Mouse (Mus musculus) hindbrain, embryonic 15.5 days (tissue): ENCODE results near the gene Chaf1a. TPM values are rescaled to one million over a fixed set of nuclear protein-coding genes. Genes with fewer than 3 reads are reported as not detected.
"Not testable (repeated sequence)": the region's sequence is repeated elsewhere in the genome, so short reads cannot be mapped to it uniquely, and the experiment has no call there.

Experiments used
- ATAC-seq: fragments of 200-750 bp; cut with Nextera tagmentation; 2 replicates; pipeline ENCODE4 v1.8.0; 2017; ENCODE audit warnings: low read depth, moderate number of reproducible peaks, moderate TSS enrichment; ENCODE audit not compliant: low FRiP score
- H3K27ac ChIP-seq: fragments of 300-500 bp; sonication (generic); replicated peaks from 2 replicates; pipeline ENCODE4 v1.5.1; 2015; ENCODE audit warnings: mild to moderate bottlenecking, inconsistent platforms
- H3K27me3 ChIP-seq: fragments of 300-500 bp; sonication (generic); 2 replicates; pipeline ENCODE4 v1.6.1; 2015; ENCODE audit warnings: control low read depth, inconsistent platforms
- H3K36me3 ChIP-seq: fragments of 300-500 bp; sonication (generic); 2 replicates; pipeline ENCODE4 v1.6.1; 2015; ENCODE audit warnings: control low read depth, inconsistent platforms
- H3K4me1 ChIP-seq: fragments of 300-500 bp; sonication (generic); replicated peaks from 2 replicates; pipeline ENCODE4 v1.6.1; 2015; ENCODE audit warnings: control low read depth, inconsistent platforms
- H3K4me2 ChIP-seq: fragments of 300-500 bp; sonication (generic); 2 replicates; pipeline ENCODE4 v1.6.1; 2015; ENCODE audit warnings: moderate library complexity, mild to moderate bottlenecking, inconsistent platforms
- H3K4me3 ChIP-seq: fragments of 300-500 bp; sonication (generic); 2 replicates; pipeline ENCODE4 v1.5.1; 2015; ENCODE audit warnings: mild to moderate bottlenecking, inconsistent platforms
- H3K9ac ChIP-seq: fragments of 300-500 bp; sonication (generic); 2 replicates; pipeline ENCODE4 v1.6.1; 2015; ENCODE audit warnings: inconsistent platforms
- H3K9me3 ChIP-seq: fragments of 300-500 bp; sonication (generic); 2 replicates; pipeline ENCODE4 v1.6.1; 2016; ENCODE audit warnings: control low read depth, inconsistent platforms
- WGBS: fragments of 180-500 bp; shearing (Covaris S2); methylation state at CpG from one replicate; pipeline ENCODE4 v1.1.7; 2015; 5-methylcytosine and 5-hydroxymethylcytosine counted together
- polyA plus RNA-seq: library from polyadenylated mRNA; unstranded; fragments of >200 nt; fragmentation: Nextera tagmentation; extraction: Ambion mirVana; gene quantifications from 2 replicates; pipeline ENCODE4 v1.2.1, GENCODE M21; 2015

Chaf1a gene
- polyA plus RNA-seq, 1 experiment from 2014 or later = 7.6 TPM

- Histone ChIP-seq H3K27ac (no peak overlapping the region), H3K9ac (no peak overlapping the region), H3K9me3 (no peaks in the 10 kb centered on the region), H3K4me3 (no peak overlapping the region), H3K4me2 (no peak overlapping the region), H3K4me1 (no peaks in the 10 kb centered on the region), H3K27me3 (no peaks in the 10 kb centered on the region), H3K36me3 (no peaks in the 10 kb centered on the region)
- ATAC-seq = no peak
Measured at GRCm38 (mm10) chr17:56054938-56055337, 14.7 kb downstream of the Chaf1a start.

GRCm38 (mm10) chr17:56055945-56056678, 15.9 kb downstream of the Chaf1a start:
- ATAC-seq = no peak
- H3K27ac ChIP-seq = no peak overlapping the region; the same call in 1 of the 2 replicates

DNA sequence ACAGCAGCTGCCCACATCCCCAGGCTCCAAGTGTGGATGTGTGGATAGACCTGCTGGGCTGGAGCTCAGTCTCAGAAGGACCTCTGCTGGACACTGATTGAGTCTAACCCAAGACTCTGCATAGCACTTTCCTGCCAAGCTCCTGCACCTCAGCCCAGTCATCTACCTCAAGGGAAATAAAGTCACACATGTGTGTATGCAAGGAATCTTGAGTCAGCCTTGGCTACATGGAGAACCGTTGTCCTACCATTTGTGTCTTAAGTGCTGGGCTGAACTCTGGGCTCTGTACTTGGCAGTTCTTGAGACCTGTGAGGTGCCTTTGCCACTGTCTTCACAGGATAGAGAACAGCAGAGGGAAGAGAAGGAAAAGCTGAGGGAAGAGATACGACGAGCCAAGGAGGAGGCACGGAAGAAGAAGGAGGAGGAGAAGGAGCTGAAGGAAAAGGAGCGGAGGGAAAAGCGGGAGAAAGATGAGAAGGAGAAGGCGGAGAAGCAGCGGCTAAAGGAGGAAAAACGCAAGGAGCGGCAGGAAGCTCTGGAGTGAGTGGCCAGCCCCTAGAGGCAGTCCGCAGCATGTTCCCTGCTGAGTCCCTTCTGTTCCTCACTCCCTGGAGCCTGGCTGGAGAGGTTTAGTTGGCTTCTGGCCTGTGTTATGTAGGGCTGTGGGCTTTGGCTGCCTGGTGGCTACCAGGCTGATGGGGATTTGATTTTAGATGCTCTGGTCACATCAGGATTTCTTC, 17.3 kb downstream of the Chaf1a start:
- Histone ChIP-seq H3K9me3 (no peaks in the 10 kb centered on the region), H3K36me3 (0 out of 2 replicates have a peak, but pooled peaks cover 5% of the 10 kb centered on the region), H3K4me1 (no peaks in the 10 kb centered on the region), H3K27ac (no peak overlapping the region), H3K4me2 (no peak overlapping the region), H3K27me3 (no peaks in the 10 kb centered on the region), H3K4me3 (no peak overlapping the region), H3K9ac (no peak overlapping the region)
- ATAC-seq = no peak
- WGBS = 83% methylated on average over 11 of the region's 11 CpGs

More at GRCm38 (mm10) chr17:56055945-56056678, 15.9 kb downstream of the Chaf1a start:
- H3K27me3 ChIP-seq = no peaks in the 10 kb centered on the region
- WGBS = 63% methylated on average over 4 of the region's 4 CpGs
- H3K4me3 ChIP-seq = no peak overlapping the region
- H3K4me2 ChIP-seq = no peak overlapping the region
- no peak overlapping the region for H3K9ac ChIP-seq
- no peaks in the 10 kb centered on the region for H3K9me3 ChIP-seq
- no peaks in the 10 kb centered on the region for H3K4me1 ChIP-seq
- 0 out of 2 replicates have a peak, but pooled peaks cover 4% of the 10 kb centered on the region for H3K36me3 ChIP-seq

GRCm38 (mm10) chr17:56062081-56062480, 21.8 kb downstream of the Chaf1a start:
- Histone ChIP-seq H3K27me3 (no peaks in the 10 kb centered on the region), H3K4me3 (no peak overlapping the region), H3K9me3 (no peaks in the 10 kb centered on the region), H3K9ac (no peak overlapping the region), H3K36me3 (peaks cover 19% of the 10 kb centered on the region), H3K27ac (no peak overlapping the region), H3K4me2 (no peak overlapping the region), H3K4me1 (no peaks in the 10 kb centered on the region)
- 97% methylated on average over 7 of the region's 7 CpGs for WGBS
- ATAC-seq = no peak

DNA sequence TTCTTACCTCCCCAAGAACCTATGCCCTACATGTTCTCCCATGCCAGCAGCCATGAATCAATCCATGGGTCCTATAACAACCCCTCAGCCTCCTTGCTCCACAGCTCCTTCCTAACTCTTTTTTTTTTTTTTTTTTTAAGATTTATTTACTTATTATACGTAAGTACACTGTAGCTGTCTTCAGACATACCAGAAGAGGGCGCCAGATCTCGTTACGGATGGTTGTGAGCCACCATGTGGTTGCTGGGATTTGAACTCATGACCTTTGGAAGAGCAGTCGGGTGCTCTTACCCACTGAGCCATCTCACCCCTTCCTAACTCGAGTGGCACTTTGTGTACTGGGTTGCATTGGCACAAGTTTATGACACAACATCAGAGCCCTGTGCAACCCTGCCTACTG, 25.5 kb downstream of the Chaf1a start:
- H3K4me1 ChIP-seq, H3K4me3 ChIP-seq, ATAC-seq, H3K27ac ChIP-seq, H3K9ac ChIP-seq, H3K9me3 ChIP-seq, H3K27me3 ChIP-seq, H3K4me2 ChIP-seq: not testable (repeated sequence)
- peaks cover 52% of the 10 kb centered on the region for H3K36me3 ChIP-seq
- whole genome bisulfite sequencing = 81% methylated on average over 6 of the region's 6 CpGs

DNA sequence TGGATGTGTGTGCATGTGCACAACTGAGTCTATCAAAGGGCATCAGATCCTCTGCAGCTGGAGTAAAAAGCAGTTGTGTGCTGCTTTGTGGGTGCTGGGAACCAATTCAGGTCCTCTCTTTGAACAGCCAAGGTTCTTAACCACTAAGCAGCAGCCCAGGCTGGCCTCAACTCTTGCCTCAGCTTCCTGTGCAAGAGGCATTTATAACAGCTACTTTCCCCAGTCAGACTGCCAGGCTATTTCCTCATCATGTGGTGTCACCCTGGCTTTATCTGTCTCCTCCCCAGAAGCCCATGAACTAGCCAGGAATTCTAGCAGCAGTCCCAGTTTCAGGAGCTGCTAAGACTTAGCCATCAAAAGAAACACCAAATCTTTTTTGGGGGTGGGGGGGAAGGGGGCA, 26.2 kb downstream of the Chaf1a start:
- Histone ChIP-seq H3K9me3 (no peaks in the 10 kb centered on the region), H3K36me3 (peaks cover 59% of the 10 kb centered on the region), H3K9ac (no peak overlapping the region), H3K27ac (no peak overlapping the region), H3K4me2 (no peak overlapping the region), H3K4me3 (no peak overlapping the region), H3K27me3 (no peaks in the 10 kb centered on the region), H3K4me1 (no peaks in the 10 kb centered on the region)
- ATAC-seq = no peak

DNA sequence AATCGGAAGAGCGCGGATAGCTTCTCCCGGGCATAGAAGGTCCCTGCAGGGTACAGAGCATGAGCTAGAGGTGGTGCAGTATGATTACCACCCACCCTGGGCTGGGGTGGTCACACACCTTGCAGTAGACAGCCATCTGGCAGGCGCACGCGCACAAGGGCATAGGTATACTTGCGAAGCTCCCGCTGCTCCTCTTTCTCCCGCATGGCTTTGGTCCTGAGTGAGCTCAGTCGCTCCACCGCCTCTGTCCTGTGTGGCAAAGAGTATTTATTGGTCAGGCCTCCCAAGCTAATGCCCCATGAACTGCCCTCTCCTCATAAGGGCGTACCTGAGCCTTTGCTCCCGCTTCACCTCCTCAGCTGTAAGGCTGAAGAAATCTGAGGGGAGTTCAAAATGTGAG, 28.8 kb downstream of the Chaf1a start:
- Histone ChIP-seq H3K27me3 (no peaks in the 10 kb centered on the region), H3K4me1 (peaks cover 7% of the 10 kb centered on the region), H3K36me3 (peaks cover 73% of the 10 kb centered on the region), H3K4me3 (no peak overlapping the region), H3K4me2 (no peak overlapping the region), H3K9ac (no peak overlapping the region), H3K27ac (no peak overlapping the region), H3K9me3 (no peaks in the 10 kb centered on the region)
- ATAC-seq = no peak; the same call in 1 of the 2 replicates
- 98% methylated on average over 14 of the region's 14 CpGs for WGBS

- no peaks in the 10 kb centered on the region for H3K27me3 ChIP-seq
- H3K4me2 ChIP-seq = no peak overlapping the region
- peaks cover 17% of the 10 kb centered on the region for H3K4me1 ChIP-seq
- no peak for ATAC-seq
- H3K36me3 ChIP-seq = peaks cover 71% of the 10 kb centered on the region
- H3K4me3 ChIP-seq = no peak overlapping the region
- no peak overlapping the region for H3K27ac ChIP-seq
- no peaks in the 10 kb centered on the region for H3K9me3 ChIP-seq
- no peak overlapping the region for H3K9ac ChIP-seq
Measured at GRCm38 (mm10) chr17:56071126-56071525, 30.9 kb downstream of the Chaf1a start.

DNA sequence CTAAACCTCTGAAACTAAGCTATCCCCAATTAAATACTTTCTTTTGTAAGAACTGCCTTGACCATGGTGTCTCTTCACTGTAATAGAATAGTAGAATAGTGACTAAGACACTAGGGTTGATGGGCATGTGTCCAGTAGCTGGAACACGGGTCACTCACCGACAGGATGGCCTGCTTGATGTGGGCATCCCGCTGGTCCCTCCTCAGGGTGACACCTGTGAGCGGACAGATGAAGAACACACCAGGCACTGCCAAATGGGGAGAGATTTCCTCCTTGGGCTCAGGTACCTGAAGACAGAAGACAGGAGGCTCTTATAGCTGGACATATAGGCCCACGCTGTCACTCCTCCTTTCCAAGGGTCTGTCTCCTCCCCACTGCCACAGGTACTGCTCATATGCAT, 32.0 kb downstream of the Chaf1a start:
- WGBS = 91% methylated on average over 5 of the region's 5 CpGs
- Histone ChIP-seq H3K4me1 (peaks cover 17% of the 10 kb centered on the region), H3K4me2 (no peak overlapping the region), H3K36me3 (peaks cover 62% of the 10 kb centered on the region), H3K27ac (no peak overlapping the region), H3K9me3 (no peaks in the 10 kb centered on the region), H3K4me3 (no peak overlapping the region), H3K27me3 (no peaks in the 10 kb centered on the region), H3K9ac (no peak overlapping the region)
- no peak for ATAC-seq

- Histone ChIP-seq H3K4me1 (peaks cover 21% of the 10 kb centered on the region), H3K27ac (peak overlapping the region; percentile 96), H3K9ac (peak overlapping the region; percentile 89), H3K36me3 (peaks cover 42% of the 10 kb centered on the region), H3K9me3 (no peaks in the 10 kb centered on the region), H3K27me3 (no peaks in the 10 kb centered on the region), H3K4me3 (peak overlapping the region; percentile 98), H3K4me2 (peak overlapping the region; percentile 88)
- peak; percentile 0; the same call in 1 of the 2 replicates for ATAC-seq
- 8% methylated on average over 22 of the region's 22 CpGs for WGBS
Measured at GRCm38 (mm10) chr17:56074097-56074826, 34.0 kb downstream of the Chaf1a start.

GRCm38 (mm10) chr17:56074827-56075208, 34.6 kb downstream of the Chaf1a start, which contains the start of gene Ubxn6:
TSS of gene Ubxn6 (minus strand) at chr17:56075028.
- no peaks in the 10 kb centered on the region for H3K27me3 ChIP-seq
- H3K4me2 ChIP-seq = peak within 1 kb of the TSS; percentile 88
- H3K9me3 ChIP-seq = no peaks in the 10 kb centered on the region
- H3K4me3 ChIP-seq = peak within 1 kb of the TSS; percentile 98
- peaks cover 21% of the 10 kb centered on the region for H3K4me1 ChIP-seq
- ATAC-seq = peak; percentile 40
- H3K9ac ChIP-seq = peak within 1 kb of the TSS; percentile 89
- peak within 1 kb of the TSS; percentile 96 for H3K27ac ChIP-seq
- peaks cover 36% of the 10 kb centered on the region for H3K36me3 ChIP-seq
- under 1% methylated on average over 35 of the region's 35 CpGs for WGBS

GRCm38 (mm10) chr17:56077523-56077922, 37.3 kb downstream of the Chaf1a start:
- ATAC-seq = no peak

More at GRCm38 (mm10) chr17:56077523-56077922, 37.3 kb downstream of the Chaf1a start:
- H3K9me3 ChIP-seq = no peaks in the 10 kb centered on the region
- no peak overlapping the region for H3K4me3 ChIP-seq
- H3K27me3 ChIP-seq = no peaks in the 10 kb centered on the region
- peaks cover 47% of the 10 kb centered on the region for H3K4me1 ChIP-seq
- no peak overlapping the region for H3K27ac ChIP-seq
- no peak overlapping the region for H3K9ac ChIP-seq
- H3K4me2 ChIP-seq = no peak overlapping the region
- 93% methylated on average over 5 of the region's 5 CpGs for WGBS
- peaks cover 11% of the 10 kb centered on the region for H3K36me3 ChIP-seq
